Mouse (Mus musculus): ENCODE measurements around the gene Lrrc1. TPM values are rescaled to one million over a fixed set of nuclear protein-coding genes. Genes with fewer than 3 reads are reported as not detected.

Gene Lrrc1
- total and polyA plus RNA-seq, 3 experiments: 5.3 to 12.1 TPM; not detected in 1

DNA sequence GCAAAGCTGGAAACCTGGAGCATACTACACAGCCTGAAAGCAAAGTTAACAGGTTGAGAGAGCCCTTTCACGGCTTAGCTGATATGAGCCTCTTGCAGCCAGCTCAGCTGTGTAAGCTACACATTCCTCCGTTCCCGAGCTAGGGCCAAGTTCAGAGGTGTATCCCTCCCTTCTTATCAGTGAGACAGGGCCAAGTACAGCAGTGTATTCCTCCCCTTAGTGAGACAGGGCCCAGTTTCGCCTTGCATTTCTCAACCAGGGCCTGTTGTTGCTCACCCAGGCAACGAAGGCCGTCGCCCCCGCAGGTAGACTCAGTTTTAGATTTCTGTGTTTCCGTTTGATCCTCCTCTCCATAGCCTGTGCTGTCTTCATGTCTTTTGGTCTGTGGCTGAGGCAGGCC, 11.8 kb upstream of the Lrrc1 start:
- TF ChIP-seq RAD21 (IDR thresholded peaks at IDR 0.05; ENCODE audit: low read depth, low read length) (no peak), TAL1 (IDR thresholded peaks at IDR 0.05; ENCODE audit: low read length) (no peak), NELFE (IDR thresholded peaks at IDR 0.05; ENCODE audit: low read depth, low read length) (no peak), GATA1 (IDR thresholded peaks at IDR 0.05; ENCODE audit: low read depth, low read length) (no peak), JUND (IDR thresholded peaks at IDR 0.05; ENCODE audit: low read depth, low read length) (no peak), ETS1 (IDR thresholded peaks at IDR 0.05; ENCODE audit: low read depth, low read length) (no peak), HCFC1 (IDR thresholded peaks at IDR 0.05; ENCODE audit: low read depth, low read length) (no peak), ZKSCAN1 (IDR thresholded peaks at IDR 0.05; ENCODE audit: low read depth, low read length) (no peak), MEF2A (IDR thresholded peaks at IDR 0.05; ENCODE audit: extremely low read depth, insufficient replicate concordance, low read depth, low read length, poor library complexity, severe bottlenecking) (no peak), CHD2 (IDR thresholded peaks at IDR 0.05; ENCODE audit: low read length) (no peak), POLR2A (IDR thresholded peaks at IDR 0.05; ENCODE audit: control insufficient read depth in 1 of 2, insufficient read depth in 1 of 2, low read depth in 1 of 2, low read length in 2 of 2, poor library complexity in 1 of 2) (no peak), NRF1 (IDR thresholded peaks at IDR 0.05; ENCODE audit: insufficient read depth, low read depth, low read length, poor library complexity, severe bottlenecking) (no peak), BHLHE40 (IDR thresholded peaks at IDR 0.05; ENCODE audit: borderline replicate concordance, low read depth, low read length) (no peak), USF1 (IDR thresholded peaks at IDR 0.05; ENCODE audit: low read depth, low read length) (no peak), MAX (IDR thresholded peaks at IDR 0.05; ENCODE audit: low read length) (no peak), UBTF (IDR thresholded peaks at IDR 0.05; ENCODE audit: borderline replicate concordance, insufficient read depth, low read depth, low read length) (no peak), TCF12 (IDR thresholded peaks at IDR 0.05; ENCODE audit: low read depth, low read length) (no peak), MYB (IDR thresholded peaks at IDR 0.05; ENCODE audit: low read depth, low read length) (no peak)
- Histone ChIP-seq H3K27ac (ENCODE audit: control insufficient read depth, low read depth, low read length) (no peak overlapping the region), H3K4me3 (ENCODE audit: control insufficient read depth in 1 of 2, insufficient read depth in 1 of 2, low read depth in 2 of 2, low read length in 2 of 2) (no peak overlapping the region), H3K9ac (ENCODE audit: control insufficient read depth, low read depth, low read length, poor library complexity, severe bottlenecking) (no peak overlapping the region), H3K79me2 (ENCODE audit: control insufficient read depth, insufficient read depth, low read length, poor library complexity) (no peaks in the 10 kb centered on the region), H3K9me3 (replicated peaks; ENCODE audit: insufficient read depth, low read length) (no peaks in the 10 kb centered on the region), H3K27me3 (ENCODE audit: control insufficient read depth in 1 of 2, insufficient read depth in 2 of 2, low read length in 2 of 2) (no peaks in the 10 kb centered on the region), H3K36me3 (ENCODE audit: control insufficient read depth in 1 of 2, insufficient read depth in 2 of 2, low read length in 2 of 2) (peaks cover 0 to under 1% of the 10 kb centered on the region in 2 experiments; a peak in 1 of 4 replicates), H3K4me1 (ENCODE audit: control insufficient read depth in 1 of 2, insufficient read depth in 2 of 2, low read length in 2 of 2) (peaks cover 0 to under 1% of the 10 kb centered on the region in 2 experiments; a peak in 1 of 4 replicates)
- no peak for DNase-seq (ENCODE audit: low read depth, low spot score)

- peaks cover 0 to 2% of the 10 kb centered on the region in 2 experiments; a peak in 1 of 4 replicates for H3K36me3 ChIP-seq (ENCODE audit: control insufficient read depth in 1 of 2, insufficient read depth in 2 of 2, low read length in 2 of 2)
- no peaks in the 10 kb centered on the region for H3K27me3 ChIP-seq (ENCODE audit: control insufficient read depth in 1 of 2, insufficient read depth in 2 of 2, low read length in 2 of 2)
- H3K4me1 ChIP-seq (ENCODE audit: control insufficient read depth in 1 of 2, insufficient read depth in 2 of 2, low read length in 2 of 2): peaks cover 0 to 3% of the 10 kb centered on the region in 2 experiments; a peak in 3 of 4 replicates
- no peaks in the 10 kb centered on the region for H3K9me3 ChIP-seq (replicated peaks; ENCODE audit: insufficient read depth, low read length)
- H3K4me3 ChIP-seq (ENCODE audit: control insufficient read depth in 1 of 2, insufficient read depth in 1 of 2, low read depth in 2 of 2, low read length in 2 of 2): no peak overlapping the region
- TF ChIP-seq GABPA (IDR thresholded peaks at IDR 0.05; ENCODE audit: low read depth, low read length): no peak
- no peak for TF ChIP-seq USF1 (IDR thresholded peaks at IDR 0.05; ENCODE audit: low read depth, low read length)
- TF ChIP-seq ETS1 (IDR thresholded peaks at IDR 0.05; ENCODE audit: low read depth, low read length): no peak
- TF ChIP-seq MAFK (IDR thresholded peaks at IDR 0.05; ENCODE audit: borderline replicate concordance, low read depth, low read length): no peak
- no peak for TF ChIP-seq ZMIZ1 (IDR thresholded peaks at IDR 0.05; ENCODE audit: low read depth, low read length)
- no peak for TF ChIP-seq MYC (IDR thresholded peaks at IDR 0.05; ENCODE audit: low read depth, low read length)
- no peak for TF ChIP-seq MYB (IDR thresholded peaks at IDR 0.05; ENCODE audit: low read depth, low read length)
- no peak for TF ChIP-seq SIN3A (IDR thresholded peaks at IDR 0.05; ENCODE audit: low read length)
- TF ChIP-seq ZNF384 (IDR thresholded peaks at IDR 0.05; ENCODE audit: low read depth, low read length): no peak
- TF ChIP-seq EP300 (IDR thresholded peaks at IDR 0.05; ENCODE audit: low read depth in 1 of 2, low read length in 2 of 2): no peak
- TF ChIP-seq ZKSCAN1 (IDR thresholded peaks at IDR 0.05; ENCODE audit: low read depth, low read length): no peak
- no peak for TF ChIP-seq RAD21 (IDR thresholded peaks at IDR 0.05; ENCODE audit: low read depth, low read length)
- TF ChIP-seq TAL1 (IDR thresholded peaks at IDR 0.05; ENCODE audit: low read length): no peak
- no peak for TF ChIP-seq HCFC1 (IDR thresholded peaks at IDR 0.05; ENCODE audit: low read depth, low read length)
- H3K79me2 ChIP-seq (ENCODE audit: control insufficient read depth, insufficient read depth, low read length, poor library complexity): no peaks in the 10 kb centered on the region
- no peak for DNase-seq (ENCODE audit: low read depth, low spot score)
- no peak overlapping the region for H3K27ac ChIP-seq (ENCODE audit: control insufficient read depth, low read depth, low read length)
- no peak overlapping the region for H3K9ac ChIP-seq (ENCODE audit: control insufficient read depth, low read depth, low read length, poor library complexity, severe bottlenecking)
Measured at GRCm38 (mm10) chr9:77553465-77553864, 8.8 kb upstream of the Lrrc1 start.

Data from MEL (cell line).